Mouse (Mus musculus) olfactory bulb, adult 2 months (tissue): ENCODE data around the gene Tra2a. TPM values are rescaled to one million over a fixed set of nuclear protein-coding genes. Genes with fewer than 3 reads are reported as not detected.
"Not testable (repeated sequence)": the region's sequence is repeated elsewhere in the genome, so short reads cannot be mapped to it uniquely, and the experiment has no call there.

Experiments used
- H3K27ac ChIP-seq: fragments of 200-500 bp; 2 replicates; pipeline ENCODE4 v1.5.1; 2012; ENCODE audit warnings: low read depth, low read length; ENCODE audit not compliant: insufficient read depth
- H3K4me1 ChIP-seq: fragments of 200-500 bp; 2 replicates; pipeline ENCODE4 v1.6.1; 2012; ENCODE audit warnings: low read length; ENCODE audit not compliant: control insufficient read depth, insufficient read depth
- H3K4me3 ChIP-seq: fragments of 200-500 bp; 2 replicates; pipeline ENCODE4 v1.5.1; 2012; ENCODE audit warnings: mild to moderate bottlenecking, low read depth, low read length, moderate library complexity; ENCODE audit not compliant: insufficient read depth
- CTCF ChIP-seq: fragments of 200-500 bp; IDR thresholded peaks from 2 replicates; pipeline ENCODE4 v1.5.1; 2012; ENCODE audit warnings: low read depth, mild to moderate bottlenecking, low read length, moderate library complexity; ENCODE audit not compliant: insufficient read depth
- POLR2A ChIP-seq: fragments of 200-500 bp; IDR thresholded peaks from 2 replicates; pipeline ENCODE4 v1.6.1; 2012; ENCODE audit warnings: mild to moderate bottlenecking, low read depth, low read length, moderate library complexity; ENCODE audit not compliant: insufficient read depth
- WGBS: fragments of 180-500 bp; shearing (Covaris S2); methylation state at CpG from one replicate; pipeline ENCODE4 v1.1.7; 2018; 5-methylcytosine and 5-hydroxymethylcytosine counted together
- polyA plus RNA-seq: library from polyadenylated mRNA; stranded (reverse); fragments of >200 nt; gene quantifications from 2 replicates; pipeline ENCODE4 v1.2.4, GENCODE M21; 2012; ENCODE audit warnings: low replicate concordance; ENCODE audit not compliant: missing spikeins, insufficient read depth, insufficient read length

Gene Tra2a
- polyA plus RNA-seq, 1 experiment, result not detected

- no peaks in the 10 kb centered on the region for H3K4me1 ChIP-seq
- no peak overlapping the region for H3K27ac ChIP-seq
- H3K4me3 ChIP-seq, result peak overlapping the region; percentile 18; the same call in 1 of the 2 replicates
- WGBS, result 23% methylated on average over 11 of the region's 11 CpGs
- TF ChIP-seq POLR2A (no peak), CTCF (no peak)
Observed at GRCm38 (mm10) chr6:49269923-49270322, 6.1 kb upstream of the Tra2a start.

DNA sequence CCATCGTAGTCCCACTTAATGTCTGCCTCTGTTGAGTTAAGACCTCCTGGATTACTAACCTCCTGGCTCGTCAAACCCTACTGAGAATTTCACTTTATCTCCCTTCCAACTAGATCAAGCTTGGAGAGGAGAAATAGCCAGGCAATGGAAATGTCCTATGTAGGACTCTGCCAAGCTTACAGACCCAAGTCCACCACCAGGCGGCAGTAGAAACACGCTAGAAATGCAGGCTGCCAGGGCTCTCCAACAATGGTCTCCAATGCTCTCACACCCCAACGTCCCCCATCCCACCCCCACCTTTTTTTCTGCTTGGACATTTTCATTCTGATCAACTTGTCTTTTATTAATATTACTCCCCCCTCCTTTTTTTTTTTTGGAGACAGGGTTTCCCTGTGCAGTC, 5.4 kb upstream of the Tra2a start:
- Histone ChIP-seq H3K4me3 (no peak overlapping the region), H3K27ac (no peak overlapping the region), H3K4me1 (no peaks in the 10 kb centered on the region)
- TF ChIP-seq CTCF (no peak), POLR2A (no peak)
- 19% methylated on average over 5 of the region's 5 CpGs for WGBS

DNA sequence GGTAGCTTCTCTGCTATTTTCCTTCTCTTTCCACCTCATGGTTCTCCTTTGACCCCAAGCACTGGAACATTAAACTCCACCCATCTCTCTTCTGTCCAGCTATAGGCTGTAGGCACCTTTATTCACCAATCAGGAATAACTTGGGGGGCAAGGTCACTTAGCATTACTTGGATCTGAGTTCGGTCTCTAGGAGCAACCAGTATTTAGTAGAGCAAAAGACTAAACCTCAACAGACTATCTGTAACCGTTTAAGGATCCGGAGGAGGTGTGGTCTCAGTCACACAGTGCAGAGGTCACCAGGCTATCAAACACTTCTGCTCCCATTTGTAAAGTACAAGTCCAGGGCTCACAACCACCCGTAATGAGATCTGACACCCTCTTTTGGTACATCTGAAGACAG, 3.9 kb upstream of the Tra2a start:
- no peaks in the 10 kb centered on the region for H3K4me1 ChIP-seq
- TF ChIP-seq CTCF (no peak), POLR2A (no peak)
- H3K27ac ChIP-seq, result no peak overlapping the region
- 71% methylated on average over 4 of the region's 4 CpGs for WGBS
- no peak overlapping the region for H3K4me3 ChIP-seq

GRCm38 (mm10) chr6:49265207-49265606, 1.4 kb upstream of the Tra2a start:
- 95% methylated on average over 1 of the region's 1 CpGs for WGBS
- H3K27ac ChIP-seq, H3K4me3 ChIP-seq, H3K4me1 ChIP-seq: not testable (repeated sequence)

GRCm38 (mm10) chr6:49264446-49264845, 613 bp upstream of the Tra2a start:
- H3K4me3 ChIP-seq, H3K27ac ChIP-seq, H3K4me1 ChIP-seq: not testable (repeated sequence)
- WGBS, result 91% methylated on average over 7 of the region's 7 CpGs

DNA sequence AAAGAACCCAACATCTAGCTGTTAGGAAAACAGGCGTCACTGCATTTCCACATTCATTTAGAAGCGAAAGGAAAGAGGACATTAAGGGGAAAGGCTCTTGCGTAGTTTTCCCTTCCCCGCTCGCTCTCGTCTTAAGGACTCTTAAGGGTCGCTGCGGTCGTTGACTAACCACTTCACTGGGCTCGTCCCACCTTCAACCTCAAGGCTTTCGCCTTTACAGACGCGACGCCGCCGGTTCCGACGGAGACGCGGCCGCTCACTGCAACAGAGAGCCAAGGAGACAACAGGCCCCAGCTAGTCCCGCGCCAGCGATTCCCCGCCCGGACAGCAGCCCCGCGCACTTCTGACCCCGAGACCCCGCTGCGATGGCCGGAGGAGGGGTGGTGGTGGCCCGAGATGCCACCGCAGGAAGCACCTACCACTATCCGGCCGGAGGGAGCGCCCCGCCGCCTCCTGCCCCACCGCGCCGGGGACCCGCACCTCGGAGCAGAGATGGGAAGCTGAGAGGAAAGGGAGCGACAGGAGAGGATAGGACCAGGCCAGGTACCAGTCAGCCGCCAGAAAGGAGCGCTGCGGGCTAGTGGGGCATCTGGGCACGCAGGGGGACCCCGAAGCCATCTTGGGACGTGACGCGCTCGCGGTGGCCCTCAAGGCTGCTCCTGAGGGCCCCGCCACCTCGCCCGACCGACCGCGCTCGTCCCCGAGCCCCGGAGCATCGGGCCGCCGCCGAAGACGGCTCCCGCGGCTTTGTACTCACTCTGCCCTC, 569 bp downstream of the Tra2a start:
- Histone ChIP-seq H3K27ac (peak overlapping the region; percentile 97), H3K4me1 (no peaks in the 10 kb centered on the region), H3K4me3 (peak overlapping the region; percentile 95)
- WGBS, result under 1% methylated on average over 68 of the region's 71 CpGs
- TF ChIP-seq CTCF (no peak), POLR2A (no peak)

GRCm38 (mm10) chr6:49262421-49262820, 1.4 kb downstream of the Tra2a start:
- Histone ChIP-seq H3K4me1 (no peaks in the 10 kb centered on the region), H3K4me3 (peak overlapping the region; percentile 38), H3K27ac (no peak overlapping the region)
- TF ChIP-seq CTCF (no peak), POLR2A (no peak)
- WGBS, result 1% methylated on average over 9 of the region's 9 CpGs

DNA sequence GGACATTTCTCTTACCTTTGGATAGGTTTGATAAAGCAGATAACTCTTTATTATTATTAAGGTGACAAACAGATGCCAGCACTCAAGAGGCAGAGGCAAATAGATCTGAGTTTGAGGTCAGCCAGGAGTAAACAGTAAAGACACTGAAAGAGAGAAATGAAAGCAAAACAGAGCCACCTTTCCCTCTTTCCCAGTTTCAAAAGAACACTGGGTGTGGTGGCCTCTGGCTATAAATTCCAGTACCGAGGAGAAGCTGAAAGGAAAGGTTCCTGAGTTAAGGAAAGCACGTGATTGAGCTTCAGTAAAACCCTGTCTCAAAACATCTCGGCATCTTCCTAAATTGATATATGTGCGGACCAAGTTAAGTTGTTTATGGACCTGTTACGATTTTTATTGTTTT, 4.1 kb downstream of the Tra2a start:
- Histone ChIP-seq H3K4me3 (no peak overlapping the region), H3K27ac (no peak overlapping the region), H3K4me1 (no peaks in the 10 kb centered on the region)
- TF ChIP-seq CTCF, result no peak
- TF ChIP-seq POLR2A, result no peak
- 68% methylated on average over 5 of the region's 5 CpGs for WGBS

GRCm38 (mm10) chr6:49257880-49258279, 6.0 kb downstream of the Tra2a start:
- WGBS, result 96% methylated on average over 2 of the region's 2 CpGs
- H3K4me1 ChIP-seq, result no peaks in the 10 kb centered on the region
- no peak overlapping the region for H3K4me3 ChIP-seq
- H3K27ac ChIP-seq, result no peak overlapping the region
- no peak for TF ChIP-seq CTCF
- TF ChIP-seq POLR2A, result no peak

DNA sequence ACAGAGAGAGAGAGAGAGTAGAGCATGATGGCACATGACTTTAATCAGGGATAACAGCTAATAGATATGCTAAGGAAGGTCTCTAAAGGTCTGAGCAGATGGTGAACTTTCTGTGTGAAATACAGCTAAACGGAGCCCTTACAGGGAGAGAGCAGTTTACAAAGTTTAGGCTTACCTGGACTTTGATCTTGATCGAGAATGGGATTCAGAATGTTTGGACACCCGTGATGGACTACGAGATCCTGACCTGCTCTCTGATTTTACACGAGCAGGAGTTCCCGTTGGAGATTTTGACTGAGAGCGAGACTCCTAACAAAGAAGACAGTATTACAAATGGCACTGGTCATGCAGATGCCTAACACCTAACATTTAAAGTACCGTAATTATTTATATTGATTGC, 11.6 kb downstream of the Tra2a start:
- H3K4me3 ChIP-seq, result no peak overlapping the region
- TF ChIP-seq CTCF, result no peak
- TF ChIP-seq POLR2A, result no peak
- H3K4me1 ChIP-seq, result no peaks in the 10 kb centered on the region
- no peak overlapping the region for H3K27ac ChIP-seq
- 95% methylated on average over 8 of the region's 8 CpGs for WGBS
